Comparison of ENCODE assay signal across 16 mouse cellular contexts in the genomic region with DNA sequence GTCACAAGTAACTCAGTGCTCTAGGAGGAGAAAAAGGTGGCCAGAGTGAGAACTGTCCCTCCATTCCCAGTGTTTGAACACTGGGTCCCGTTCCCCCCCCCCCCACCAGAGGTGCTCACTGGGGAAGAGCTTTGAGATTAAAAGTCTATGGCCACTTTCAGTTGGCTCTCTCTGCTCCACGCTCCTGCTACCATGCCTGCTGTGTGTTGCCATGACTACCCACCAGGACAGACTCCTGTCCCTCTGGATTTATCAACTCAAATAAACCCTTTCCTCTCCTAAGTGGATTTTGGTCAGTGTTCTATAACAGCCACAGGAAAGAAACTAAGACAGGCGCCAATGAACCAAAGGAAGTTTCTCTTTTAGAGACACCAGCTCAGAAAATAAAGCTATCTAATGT.
A peak's percentile ranks its signal among the peaks of the same experiment; 100 is the strongest.
DNase-seq lines count a peak whose midpoint lies in the region; ATAC-seq lines count a peak whose summit lies in the region.
"Had no signal": no experiment of that assay in that cellular context is flagged by ENCODE, and none has a peak within 500 bp of the region (broad histone marks: within the 10 kb centered on the region; RNA-seq: fewer than 3 reads in every experiment).

No protein-coding gene starts in this region.

- peaks cover 5% of the 10 kb centered on the region for H3K4me1 ChIP-seq in hindbrain, embryonic 10.5 days (replicated peaks)
- peaks cover 12% of the 10 kb centered on the region; the same call in 1 of the 2 replicates for H3K4me1 ChIP-seq in hindbrain, embryonic 14.5 days (replicated peaks; ENCODE audit: control insufficient read depth, insufficient read depth, low read length)
- peaks cover 4% of the 10 kb centered on the region for H3K4me1 ChIP-seq in hindbrain, embryonic 13.5 days (replicated peaks)
- peaks cover 5% of the 10 kb centered on the region for H3K4me1 ChIP-seq in midbrain, embryonic 12.5 days
- H3K4me1 ChIP-seq: embryonic facial prominence, embryonic 15.5 days had no signal

- no peak overlapping the region for H3K4me3 ChIP-seq in hindbrain, embryonic 10.5 days
- H3K4me3 ChIP-seq in hindbrain, embryonic 14.5 days (replicated peaks; ENCODE audit: low read length) = no peak overlapping the region
- H3K4me3 ChIP-seq in hindbrain, embryonic 13.5 days = no peak overlapping the region
- H3K4me3 ChIP-seq in midbrain, embryonic 12.5 days = no peak overlapping the region
- H3K4me3 ChIP-seq: embryonic facial prominence, embryonic 15.5 days; limb, embryonic 10.5 days had no signal

- no peak overlapping the region for H3K9ac ChIP-seq in hindbrain, embryonic 14.5 days
- H3K9ac ChIP-seq in hindbrain, embryonic 13.5 days = no peak overlapping the region
- H3K9ac ChIP-seq in midbrain, embryonic 12.5 days (replicated peaks) = no peak overlapping the region
- H3K9ac ChIP-seq: embryonic facial prominence, embryonic 15.5 days; liver, postnatal 0 days had no signal

- no peak for ATAC-seq in hindbrain, embryonic 14.5 days (ENCODE audit: low FRiP score)
- peak; percentile 54; the same call in 1 of the 2 replicates for ATAC-seq in hindbrain, embryonic 13.5 days (ENCODE audit: low FRiP score)
- ATAC-seq in midbrain, embryonic 12.5 days (ENCODE audit: low FRiP score, low read depth) = peak; percentile 78
- ATAC-seq: liver, postnatal 0 days had no signal

- H3K9me3 ChIP-seq in hindbrain, embryonic 10.5 days = no peaks in the 10 kb centered on the region
- no peaks in the 10 kb centered on the region for H3K9me3 ChIP-seq in hindbrain, embryonic 14.5 days (ENCODE audit: control insufficient read depth, low read length)
- H3K9me3 ChIP-seq in hindbrain, embryonic 13.5 days = no peaks in the 10 kb centered on the region
- H3K9me3 ChIP-seq in midbrain, embryonic 12.5 days = no peaks in the 10 kb centered on the region
- H3K9me3 ChIP-seq: embryonic facial prominence, embryonic 15.5 days; limb, embryonic 10.5 days had no signal

- 17% methylated on average over 3 of the region's 3 CpGs for WGBS in hindbrain, embryonic 10.5 days
- 20% methylated on average over 3 of the region's 3 CpGs for WGBS in hindbrain, embryonic 14.5 days
- 19% methylated on average over 3 of the region's 3 CpGs for WGBS in hindbrain, embryonic 13.5 days
- WGBS in midbrain, embryonic 12.5 days = 10% methylated on average over 3 of the region's 3 CpGs

- peak; percentile 28 for DNase-seq in hindbrain, embryonic 10.5 days (ENCODE audit: low spot score)
- DNase-seq in hindbrain, embryonic 14.5 days (ENCODE audit: low spot score) = no peak
- DNase-seq in retina, postnatal 1 day = peak; percentile 35
- no peak for DNase-seq in layer of hippocampus, adult 8-10 months (ENCODE audit: low spot score in 2 of 2)
- no peak for DNase-seq in gastrocnemius, postnatal 4 days (ENCODE audit: low spot score in 2 of 2)
- DNase-seq: adrenal gland, postnatal 10 days; heart, postnatal 14 days; kidney, adult 8-10 months; kidney, postnatal 14 days; liver, postnatal 0 days; lung, postnatal 10 days had no signal

- H3K4me2 ChIP-seq in hindbrain, embryonic 14.5 days (replicated peaks) = no peak overlapping the region
- no peak overlapping the region for H3K4me2 ChIP-seq in hindbrain, embryonic 13.5 days
- H3K4me2 ChIP-seq in midbrain, embryonic 12.5 days (replicated peaks) = no peak overlapping the region
- H3K4me2 ChIP-seq: embryonic facial prominence, embryonic 15.5 days; heart, embryonic 11.5 days had no signal

- H3K36me3 ChIP-seq in hindbrain, embryonic 10.5 days = no peaks in the 10 kb centered on the region
- H3K36me3 ChIP-seq in hindbrain, embryonic 14.5 days (replicated peaks; ENCODE audit: control insufficient read depth, insufficient read depth) = no peaks in the 10 kb centered on the region
- H3K36me3 ChIP-seq in hindbrain, embryonic 13.5 days = no peaks in the 10 kb centered on the region
- no peaks in the 10 kb centered on the region for H3K36me3 ChIP-seq in midbrain, embryonic 12.5 days
- H3K36me3 ChIP-seq: limb, embryonic 10.5 days had no signal

- no peaks in the 10 kb centered on the region for H3K27me3 ChIP-seq in hindbrain, embryonic 10.5 days (ENCODE audit: insufficient read depth, poor library complexity, severe bottlenecking)
- no peaks in the 10 kb centered on the region for H3K27me3 ChIP-seq in hindbrain, embryonic 14.5 days (ENCODE audit: control insufficient read depth, insufficient read depth, low read length)
- no peaks in the 10 kb centered on the region for H3K27me3 ChIP-seq in hindbrain, embryonic 13.5 days
- H3K27me3 ChIP-seq in midbrain, embryonic 12.5 days = no peaks in the 10 kb centered on the region
- H3K27me3 ChIP-seq: embryonic facial prominence, embryonic 15.5 days had no signal

- no peak overlapping the region for H3K27ac ChIP-seq in hindbrain, embryonic 10.5 days
- no peak overlapping the region for H3K27ac ChIP-seq in hindbrain, embryonic 14.5 days
- no peak overlapping the region for H3K27ac ChIP-seq in hindbrain, embryonic 13.5 days
- no peak overlapping the region for H3K27ac ChIP-seq in midbrain, embryonic 12.5 days (replicated peaks)
- H3K27ac ChIP-seq: embryonic facial prominence, embryonic 15.5 days; limb, embryonic 10.5 days had no signal

Comparison
In these comparisons a context has a peak if more than half of its experiments do, and no peak if none do; other contexts are left out.
1. DNase-seq: peak in hindbrain, embryonic 10.5 days (single experiment) and retina, postnatal 1 day (single experiment); none in hindbrain, embryonic 14.5 days (single experiment), layer of hippocampus, adult 8-10 months (0 of 2) and gastrocnemius, postnatal 4 days (0 of 2).